ENCODE assay signal across 10 mouse cellular contexts in the genomic region with DNA sequence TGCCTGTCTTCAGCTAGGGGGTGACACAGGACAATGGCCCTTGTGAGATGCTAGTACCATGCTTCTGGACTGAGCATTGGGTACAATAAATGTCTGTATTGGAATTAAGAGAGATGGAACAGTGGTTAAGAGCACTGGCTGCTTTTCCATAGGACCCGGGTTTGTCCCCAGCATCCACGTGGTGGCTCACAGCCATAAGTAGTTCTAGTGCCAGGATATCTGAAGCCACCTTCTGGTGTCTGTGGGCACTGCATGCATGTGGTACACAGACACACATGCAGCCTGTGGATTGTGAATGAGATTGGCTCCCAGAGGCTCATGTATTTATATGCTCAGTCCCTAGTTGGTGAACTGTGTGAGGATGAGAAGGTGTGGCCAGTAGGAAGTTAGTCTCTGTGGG. TPM values are rescaled to one million over a fixed set of nuclear protein-coding genes. Genes with fewer than 3 reads are reported as not detected.
DNase-seq lines count a peak whose midpoint lies in the region; ATAC-seq and TF ChIP-seq lines count a peak whose summit lies in the region.
"Had no signal": no experiment of that assay in that cellular context is flagged by ENCODE, and none has a peak within 500 bp of the region (broad histone marks: within the 10 kb centered on the region; RNA-seq: fewer than 3 reads in every experiment).

No protein-coding gene starts in this region.

- no peak overlapping the region for H3K9ac ChIP-seq in liver, embryonic 14.5 days (replicated peaks)
- H3K9ac ChIP-seq in liver, embryonic 11.5 days (ENCODE audit: low read depth, low read length), result no peak overlapping the region
- H3K9ac ChIP-seq: liver, embryonic 13.5 days had no signal

- H3K4me1 ChIP-seq in liver, embryonic 14.5 days (replicated peaks; ENCODE audit: control insufficient read depth in 2 of 2, insufficient read depth in 2 of 2, low read length in 1 of 2), result no peaks in the 10 kb centered on the region
- H3K4me1 ChIP-seq in liver, embryonic 11.5 days (replicated peaks; ENCODE audit: control insufficient read depth, insufficient read depth, low read length), result no peaks in the 10 kb centered on the region
- H3K4me1 ChIP-seq: liver, embryonic 13.5 days had no signal

- WGBS in liver, embryonic 14.5 days (ENCODE audit: insufficient replicate concordance), result 75% methylated on average over 2 of the region's 2 CpGs
- 87% methylated on average over 2 of the region's 2 CpGs for WGBS in liver, embryonic 11.5 days

- H3K36me3 ChIP-seq in liver, embryonic 14.5 days (replicated peaks; ENCODE audit: control insufficient read depth, insufficient read depth, low read depth), result peaks cover 5% of the 10 kb centered on the region; the same call in 1 of the 2 replicates
- H3K36me3 ChIP-seq in liver, embryonic 11.5 days (ENCODE audit: control insufficient read depth, insufficient read depth, low read length), result peaks cover 39% of the 10 kb centered on the region

- no peaks in the 10 kb centered on the region for H3K27me3 ChIP-seq in liver, embryonic 14.5 days (ENCODE audit: control insufficient read depth, insufficient read depth, low read length)
- no peaks in the 10 kb centered on the region for H3K27me3 ChIP-seq in liver, embryonic 11.5 days (replicated peaks; ENCODE audit: control insufficient read depth, insufficient read depth, low read length)
- H3K27me3 ChIP-seq: liver, embryonic 13.5 days had no signal

- no peak overlapping the region for H3K4me2 ChIP-seq in liver, embryonic 14.5 days (ENCODE audit: low read depth)
- H3K4me2 ChIP-seq in liver, embryonic 11.5 days, result no peak overlapping the region
- H3K4me2 ChIP-seq: liver, embryonic 13.5 days had no signal

- no peak for TF ChIP-seq EP300 in liver, embryonic 14.5 days (IDR thresholded peaks at IDR 0.05; ENCODE audit: low read depth)

- DNase-seq in embryo, embryonic 10 days (ENCODE audit: low spot score), result peak; percentile 31
- no peak for DNase-seq in embryo, embryonic 9.5 days (ENCODE audit: extremely low spot score)
- no peak for DNase-seq in liver, embryonic 14.5 days (ENCODE audit: low read depth in 3 of 3, low spot score in 3 of 3)
- DNase-seq in liver, embryonic 11.5 days (ENCODE audit: low spot score), result no peak
- peak; percentile 49 for DNase-seq in NIH3T3 (ENCODE audit: low read depth)
- DNase-seq in naive thymus-derived CD4-positive, alpha-beta T cell, adult 2 months (ENCODE audit: low read depth), result peak; percentile 11
- DNase-seq in spleen, postnatal 14 days (ENCODE audit: low spot score in 2 of 2), result no peak
- DNase-seq in ovary, postnatal 14 days (ENCODE audit: low spot score), result no peak
- DNase-seq: kidney, postnatal 14 days; liver, embryonic 13.5 days had no signal

- peak; percentile 56 for TF ChIP-seq CTCF in liver, embryonic 14.5 days (IDR thresholded peaks at IDR 0.05; ENCODE audit: low read depth)

- no peak for ATAC-seq in liver, embryonic 14.5 days (ENCODE audit: insufficient read depth)
- ATAC-seq in liver, embryonic 11.5 days (replicated peaks; ENCODE audit: low FRiP score), result no peak

- H3K27ac ChIP-seq in liver, embryonic 14.5 days, result no peak overlapping the region
- H3K27ac ChIP-seq in liver, embryonic 11.5 days (ENCODE audit: low read depth, low read length), result no peak overlapping the region
- H3K27ac ChIP-seq: liver, embryonic 13.5 days had no signal

- no peaks in the 10 kb centered on the region for H3K9me3 ChIP-seq in liver, embryonic 14.5 days (ENCODE audit: control insufficient read depth, low read length)
- no peaks in the 10 kb centered on the region for H3K9me3 ChIP-seq in liver, embryonic 11.5 days (ENCODE audit: control insufficient read depth, low read length)
- H3K9me3 ChIP-seq: liver, embryonic 13.5 days had no signal

- no peak overlapping the region for H3K4me3 ChIP-seq in liver, embryonic 14.5 days (ENCODE audit: insufficient read depth in 1 of 2, low read depth in 2 of 2, low read length in 2 of 2)
- H3K4me3 ChIP-seq in liver, embryonic 11.5 days (ENCODE audit: low read depth, low read length), result no peak overlapping the region
- H3K4me3 ChIP-seq: liver, embryonic 13.5 days had no signal

RNA-seq across cellular contexts. Expression of gene Wdr25, which starts 23.9 kb away (rescaled TPM):
- 2.6 and 3.7 TPM in 2 replicates for polyA plus RNA-seq in liver, embryonic 14.5 days (2012; rRNA removed)
- 1.2 and 2.2 TPM in 2 replicates for polyA plus RNA-seq in liver, embryonic 14.5 days (2014; fragmentation: Nextera tagmentation; extraction: Ambion mirVana)
- 4.1 and 5.3 TPM in 2 replicates for polyA plus RNA-seq in liver, embryonic 11.5 days (2014; fragmentation: Nextera tagmentation; extraction: Ambion mirVana)

RNA-seq across cellular contexts. Expression of gene Wars, which starts 24.4 kb away (rescaled TPM):
- 19.1 and 19.4 TPM in 2 replicates for polyA plus RNA-seq in liver, embryonic 14.5 days (2012; rRNA removed)
- 27.8 and 29.2 TPM in 2 replicates for polyA plus RNA-seq in liver, embryonic 14.5 days (2014; fragmentation: Nextera tagmentation; extraction: Ambion mirVana)
- 90.8 and 102 TPM in 2 replicates for polyA plus RNA-seq in liver, embryonic 11.5 days (2014; fragmentation: Nextera tagmentation; extraction: Ambion mirVana)

RNA-seq across cellular contexts. Expression of gene Slc25a47, which starts 33.7 kb away (rescaled TPM):
- 3.9 and 4.3 TPM in 2 replicates for polyA plus RNA-seq in liver, embryonic 14.5 days (2012; rRNA removed)
- 2.3 and 3.4 TPM in 2 replicates for polyA plus RNA-seq in liver, embryonic 14.5 days (2014; fragmentation: Nextera tagmentation; extraction: Ambion mirVana)
- polyA plus RNA-seq in liver, embryonic 11.5 days (2014; fragmentation: Nextera tagmentation; extraction: Ambion mirVana), result 4.5 and 5.2 TPM in 2 replicates

RNA-seq across cellular contexts. Expression of gene Slc25a29, which starts 33.9 kb away (rescaled TPM):
- 0.40 and 0.49 TPM in 2 replicates for polyA plus RNA-seq in liver, embryonic 14.5 days (2012; rRNA removed)
- polyA plus RNA-seq in liver, embryonic 14.5 days (2014; fragmentation: Nextera tagmentation; extraction: Ambion mirVana), result 0.51 and 0.85 TPM in 2 replicates
- 2.9 and 3.9 TPM in 2 replicates for polyA plus RNA-seq in liver, embryonic 11.5 days (2014; fragmentation: Nextera tagmentation; extraction: Ambion mirVana)

Comparison
In these comparisons a context has a peak if more than half of its experiments do, and no peak if none do; other contexts are left out.
1. DNase-seq: peak in embryo, embryonic 10 days (single experiment), NIH3T3 (single experiment) and naive thymus-derived CD4-positive, alpha-beta T cell, adult 2 months (single experiment); none in embryo, embryonic 9.5 days (single experiment), liver, embryonic 14.5 days (0 of 3), liver, embryonic 11.5 days (single experiment), spleen, postnatal 14 days (0 of 2) and ovary, postnatal 14 days (single experiment).